Mouse (Mus musculus) heart, adult 2 months (tissue): Measurements from ENCODE around the gene Sdhaf2. TPM values are rescaled to one million over a fixed set of nuclear protein-coding genes. Genes with fewer than 3 reads are reported as not detected.

Experiments
- DNase-seq, 2 experiments: peaks; one replicate each; pipeline ENCODE4 v3.0.0; 2021
- H3K27ac ChIP-seq: fragments of 200-600 bp; 2 replicates; pipeline ENCODE4 v1.8.1; 2022
- H3K27me3 ChIP-seq: fragments of 200-500 bp; 2 replicates; pipeline ENCODE4 v1.6.1; 2012; ENCODE audit warnings: mild to moderate bottlenecking, low read length, inconsistent platforms, mixed read lengths; ENCODE audit not compliant: control insufficient read depth, insufficient read depth
- H3K36me3 ChIP-seq: fragments of 200-500 bp; 2 replicates; pipeline ENCODE4 v1.6.1; 2012; ENCODE audit warnings: low read length, inconsistent platforms; ENCODE audit not compliant: control insufficient read depth, insufficient read depth
- H3K4me1 ChIP-seq: fragments of 200-500 bp; 2 replicates; pipeline ENCODE4 v1.6.1; 2011; ENCODE audit warnings: low read length; ENCODE audit not compliant: control insufficient read depth, insufficient read depth
- H3K4me3 ChIP-seq: fragments of 200-600 bp; 2 replicates; pipeline ENCODE4 v1.8.1; 2022
- H3K79me2 ChIP-seq: fragments of 200-500 bp; replicated peaks from 2 replicates; pipeline ENCODE4 v1.6.1; 2012; ENCODE audit warnings: mild to moderate bottlenecking, inconsistent platforms, low read length, moderate library complexity, mixed read lengths; ENCODE audit not compliant: control insufficient read depth, insufficient read depth
- H3K9ac ChIP-seq: fragments of 200-500 bp; 2 replicates; pipeline ENCODE4 v1.6.1; 2012; ENCODE audit warnings: low read depth, mild to moderate bottlenecking, control low read depth, inconsistent platforms, low read length, mixed read lengths
- CTCF ChIP-seq: fragments of 200-600 bp; IDR thresholded peaks from 2 replicates; pipeline ENCODE4 v1.8.1; 2022; ENCODE audit warnings: antibody characterized with exemption, mild to moderate bottlenecking, moderate library complexity
- EP300 ChIP-seq: fragments of 200-500 bp; IDR thresholded peaks from 2 replicates; pipeline ENCODE4 v1.6.1; 2011; ENCODE audit warnings: low read depth, low read length, control low read depth; ENCODE audit not compliant: insufficient read depth
- POLR2A ChIP-seq: fragments of 200-500 bp; IDR thresholded peaks from 2 replicates; pipeline ENCODE4 v1.6.1; 2011; ENCODE audit warnings: mild to moderate bottlenecking, low read depth, low read length, control low read depth; ENCODE audit not compliant: insufficient read depth
- WGBS: fragments of 180-500 bp; shearing (Covaris S2); methylation state at CpG from one replicate; pipeline ENCODE4 v1.1.7; 2018; 5-methylcytosine and 5-hydroxymethylcytosine counted together
- intact Hi-C: fragments of 180-260 bp; cut with DNase I; formaldehyde crosslinking; loops from one replicate; pipeline ENCODE4 v1.15.1; 2025
- polyA plus RNA-seq: library from polyadenylated mRNA; depleted of rRNA; stranded (reverse); fragments of >200 nt; gene quantifications from 2 replicates; pipeline ENCODE4 v1.2.3, GENCODE M21; 2012
- total RNA-seq, 2 experiments: library from RNA; stranded (reverse); gene quantifications; 2 replicates each; pipeline ENCODE4 v1.2.3; 2021

Gene Sdhaf2
- total and polyA plus RNA-seq, 3 experiments, result 45.7 to 77.9 (median 65.5) TPM

- intact Hi-C loops, result loop anchor here (1.0 to 2.0 kb wide), 3 partner anchors 37 to 228 kb away; no protein-coding TSS in a partner anchor
- H3K36me3 ChIP-seq, result no peaks in the 10 kb centered on the region
- no peaks in the 10 kb centered on the region for H3K27me3 ChIP-seq
- TF ChIP-seq CTCF (peak; percentile 95), POLR2A (no peak), EP300 (peak; percentile 89)
- no peaks in the 10 kb centered on the region for H3K4me1 ChIP-seq
- DNase-seq, result peak; percentile 31 to 35
- H3K27ac ChIP-seq, result no peak overlapping the region
- 23% methylated on average over 9 of the region's 9 CpGs for WGBS
- no peaks in the 10 kb centered on the region for H3K79me2 ChIP-seq
- no peak overlapping the region for H3K4me3 ChIP-seq
- H3K9ac ChIP-seq, result no peak overlapping the region
Observed at GRCm38 (mm10) chr19:10486264-10486738, 39.6 kb downstream of the Sdhaf2 start.

- no peaks in the 10 kb centered on the region for H3K36me3 ChIP-seq
- TF ChIP-seq POLR2A, result no peak
- no peak for TF ChIP-seq CTCF
- no peak for DNase-seq
- H3K4me3 ChIP-seq, result no peak within 1 kb of the TSS
- H3K27ac ChIP-seq, result no peak within 1 kb of the TSS
- no peak within 1 kb of the TSS for H3K9ac ChIP-seq
- no peaks in the 10 kb centered on the region for H3K4me1 ChIP-seq
- H3K27me3 ChIP-seq, result no peaks in the 10 kb centered on the region; the same call in 1 of the 2 replicates
- H3K79me2 ChIP-seq, result no peaks in the 10 kb centered on the region
- intact Hi-C loops, result loop anchor here (5.0 kb wide), 1 partner anchor 90 kb away; no protein-coding TSS in a partner anchor
- WGBS, result 34% methylated on average over 6 of the region's 6 CpGs
Observed at GRCm38 (mm10) chr19:10482703-10483102, 43.2 kb downstream of the Sdhaf2 start, which contains the start of gene Ppp1r32. TSS of gene Ppp1r32 (minus strand) at chr19:10482928.

GRCm38 (mm10) chr19:10479541-10479940, 46.4 kb downstream of the Sdhaf2 start:
- no peak overlapping the region for H3K4me3 ChIP-seq
- intact Hi-C loops, result no loop called here
- H3K9ac ChIP-seq, result no peak overlapping the region
- no peaks in the 10 kb centered on the region for H3K79me2 ChIP-seq
- 49% methylated on average over 4 of the region's 4 CpGs for WGBS
- DNase-seq, result no peak
- no peak overlapping the region for H3K27ac ChIP-seq
- H3K4me1 ChIP-seq, result no peaks in the 10 kb centered on the region
- no peaks in the 10 kb centered on the region; the same call in 1 of the 2 replicates for H3K27me3 ChIP-seq
- no peaks in the 10 kb centered on the region for H3K36me3 ChIP-seq
- TF ChIP-seq CTCF, result no peak
- no peak for TF ChIP-seq EP300
- no peak for TF ChIP-seq POLR2A

- no peak for TF ChIP-seq POLR2A
- TF ChIP-seq EP300, result no peak
- Histone ChIP-seq H3K9ac (no peak overlapping the region), H3K27me3 (no peaks in the 10 kb centered on the region; the same call in 1 of the 2 replicates), H3K4me3 (no peak overlapping the region), H3K4me1 (no peaks in the 10 kb centered on the region), H3K79me2 (no peaks in the 10 kb centered on the region), H3K27ac (no peak overlapping the region), H3K36me3 (no peaks in the 10 kb centered on the region)
- WGBS, result 28% methylated on average over 6 of the region's 6 CpGs
- DNase-seq, result no peak
- intact Hi-C loops, result no loop called here
Observed at GRCm38 (mm10) chr19:10473779-10474178, 52.2 kb downstream of the Sdhaf2 start.

GRCm38 (mm10) chr19:10472958-10473357, 53.0 kb downstream of the Sdhaf2 start:
- WGBS, result 68% methylated on average over 3 of the region's 3 CpGs
- intact Hi-C loops, result no loop called here
- H3K27me3 ChIP-seq, result no peaks in the 10 kb centered on the region

GRCm38 (mm10) chr19:10469171-10469658, 56.7 kb downstream of the Sdhaf2 start:
- Histone ChIP-seq H3K9ac (no peak overlapping the region), H3K27me3 (no peaks in the 10 kb centered on the region), H3K4me3 (no peak overlapping the region), H3K27ac (no peak overlapping the region), H3K36me3 (no peaks in the 10 kb centered on the region), H3K79me2 (no peaks in the 10 kb centered on the region), H3K4me1 (no peaks in the 10 kb centered on the region)
- intact Hi-C loops, result no loop called here
- DNase-seq, result peak; percentile 17 to 28
- TF ChIP-seq CTCF (no peak), POLR2A (no peak), EP300 (no peak)
- 42% methylated on average over 8 of the region's 8 CpGs for WGBS

More at GRCm38 (mm10) chr19:10472958-10473357, 53.0 kb downstream of the Sdhaf2 start:
- Histone ChIP-seq H3K79me2 (no peaks in the 10 kb centered on the region), H3K27ac (no peak overlapping the region), H3K9ac (no peak overlapping the region), H3K36me3 (no peaks in the 10 kb centered on the region), H3K4me1 (no peaks in the 10 kb centered on the region), H3K4me3 (no peak overlapping the region)
- TF ChIP-seq POLR2A (no peak), EP300 (no peak), CTCF (no peak)
- DNase-seq, result no peak
